Mouse (Mus musculus) lung, embryonic 16.5 days (tissue): ENCODE results near the gene Efcab12. TPM values are rescaled to one million over a fixed set of nuclear protein-coding genes. Genes with fewer than 3 reads are reported as not detected.

ENCODE experiments used
- ATAC-seq: fragments of 200-750 bp; cut with Nextera tagmentation; 2 replicates; pipeline ENCODE4 v1.8.0; 2017; ENCODE audit warnings: low read depth, mild to moderate bottlenecking, moderate library complexity
- H3K27ac ChIP-seq: fragments of 300-500 bp; sonication (generic); 2 replicates; pipeline ENCODE4 v1.5.1; 2014; ENCODE audit warnings: mild to moderate bottlenecking, control low read depth, low read length
- H3K27me3 ChIP-seq: fragments of 300-500 bp; sonication (generic); 2 replicates; pipeline ENCODE4 v1.6.1; 2014; ENCODE audit warnings: low read depth, low read length, mixed read lengths; ENCODE audit not compliant: control insufficient read depth, insufficient read depth
- H3K36me3 ChIP-seq: fragments of 300-500 bp; sonication (generic); 2 replicates; pipeline ENCODE4 v1.6.1; 2014; ENCODE audit warnings: low read length; ENCODE audit not compliant: control insufficient read depth, insufficient read depth
- H3K4me1 ChIP-seq: fragments of 300-500 bp; sonication (generic); replicated peaks from 2 replicates; pipeline ENCODE4 v1.6.1; 2014; ENCODE audit warnings: low read length, mixed read lengths; ENCODE audit not compliant: control insufficient read depth, insufficient read depth
- H3K4me2 ChIP-seq: fragments of 300-500 bp; sonication (generic); 2 replicates; pipeline ENCODE4 v1.6.1; 2014; ENCODE audit warnings: low read depth, low read length, control low read depth
- H3K4me3 ChIP-seq: fragments of 300-500 bp; sonication (generic); 2 replicates; pipeline ENCODE4 v1.5.1; 2014; ENCODE audit warnings: mild to moderate bottlenecking, low read length, control low read depth
- H3K9ac ChIP-seq: fragments of 300-500 bp; sonication (generic); 2 replicates; pipeline ENCODE4 v1.6.1; 2014; ENCODE audit warnings: low read length, control low read depth
- H3K9me3 ChIP-seq: fragments of 300-500 bp; sonication (generic); 2 replicates; pipeline ENCODE4 v1.6.1; 2016; ENCODE audit warnings: low read length; ENCODE audit not compliant: control insufficient read depth
- WGBS: fragments of 180-500 bp; shearing (Covaris S2); extraction: QIAGEN DNeasy Blood & Tissue Kit; methylation state at CpG from one replicate; pipeline ENCODE4 v1.1.7; 2014; 5-methylcytosine and 5-hydroxymethylcytosine counted together
- polyA plus RNA-seq: library from polyadenylated mRNA; unstranded; fragments of >200 nt; fragmentation: Nextera tagmentation; extraction: Ambion mirVana; gene quantifications from 2 replicates; pipeline ENCODE4 v1.2.1, GENCODE M21; 2015

The Efcab12 gene
- polyA plus RNA-seq, 1 experiment from 2014 or later: 2.1 TPM

DNA sequence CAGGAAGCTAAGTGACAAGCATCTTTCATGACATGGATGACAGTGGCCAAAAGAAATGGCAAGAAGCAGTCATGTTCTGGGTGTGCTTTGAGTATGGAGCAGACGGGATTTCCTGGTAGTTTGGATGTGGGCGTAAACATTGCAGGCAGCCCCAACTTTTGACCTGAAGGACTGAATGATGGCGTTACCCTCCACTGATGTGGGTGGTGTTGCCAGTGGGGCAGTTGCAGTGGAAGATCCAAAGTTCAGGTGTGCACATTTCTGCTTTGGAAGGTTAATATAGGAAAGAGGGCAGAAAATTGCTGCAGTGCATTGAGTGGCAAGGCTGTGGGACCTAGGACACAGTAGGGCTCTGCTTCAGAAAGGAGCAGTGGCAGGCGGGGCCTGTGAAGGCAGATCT, 27.0 kb upstream of the Efcab12 start:
- ATAC-seq: no peak
- Histone ChIP-seq H3K4me2 (no peak overlapping the region), H3K4me1 (peaks cover 25% of the 10 kb centered on the region), H3K27me3 (no peaks in the 10 kb centered on the region), H3K9me3 (no peaks in the 10 kb centered on the region), H3K36me3 (no peaks in the 10 kb centered on the region), H3K27ac (no peak overlapping the region), H3K9ac (no peak overlapping the region), H3K4me3 (no peak overlapping the region)
- WGBS: 90% methylated on average over 4 of the region's 4 CpGs

DNA sequence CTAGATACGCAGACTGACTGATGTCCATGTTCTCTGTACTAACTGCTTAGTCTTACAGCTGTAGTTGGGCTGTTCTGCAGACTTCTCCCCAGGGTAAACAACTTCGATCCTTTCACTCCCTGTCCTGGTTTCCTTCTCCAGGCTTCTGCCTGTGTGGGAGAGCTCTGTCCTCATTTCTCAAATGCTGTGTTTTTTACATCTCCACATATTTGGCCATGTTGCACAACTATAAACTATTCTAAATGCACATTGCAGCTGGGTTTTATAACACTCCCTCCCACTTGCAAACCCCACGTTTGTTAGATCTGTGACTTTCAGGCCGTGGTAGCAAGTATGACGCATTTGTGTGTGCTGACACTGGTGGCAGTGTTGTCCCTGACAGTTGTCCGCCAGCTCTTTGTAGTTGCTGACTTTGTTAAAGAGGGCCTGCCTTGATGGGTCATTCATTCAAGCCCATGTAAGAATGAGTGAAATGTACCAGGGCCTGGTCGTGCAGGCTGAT, 25.2 kb upstream of the Efcab12 start:
- H3K4me1 ChIP-seq: peaks cover 36% of the 10 kb centered on the region
- no peaks in the 10 kb centered on the region for H3K9me3 ChIP-seq
- H3K27ac ChIP-seq: peak overlapping the region; percentile 74
- WGBS: 44% methylated on average over 7 of the region's 7 CpGs
- ATAC-seq: peak; percentile 87
- H3K9ac ChIP-seq: no peak overlapping the region
- H3K36me3 ChIP-seq: no peaks in the 10 kb centered on the region
- no peaks in the 10 kb centered on the region for H3K27me3 ChIP-seq
- no peak overlapping the region for H3K4me2 ChIP-seq
- no peak overlapping the region for H3K4me3 ChIP-seq

DNA sequence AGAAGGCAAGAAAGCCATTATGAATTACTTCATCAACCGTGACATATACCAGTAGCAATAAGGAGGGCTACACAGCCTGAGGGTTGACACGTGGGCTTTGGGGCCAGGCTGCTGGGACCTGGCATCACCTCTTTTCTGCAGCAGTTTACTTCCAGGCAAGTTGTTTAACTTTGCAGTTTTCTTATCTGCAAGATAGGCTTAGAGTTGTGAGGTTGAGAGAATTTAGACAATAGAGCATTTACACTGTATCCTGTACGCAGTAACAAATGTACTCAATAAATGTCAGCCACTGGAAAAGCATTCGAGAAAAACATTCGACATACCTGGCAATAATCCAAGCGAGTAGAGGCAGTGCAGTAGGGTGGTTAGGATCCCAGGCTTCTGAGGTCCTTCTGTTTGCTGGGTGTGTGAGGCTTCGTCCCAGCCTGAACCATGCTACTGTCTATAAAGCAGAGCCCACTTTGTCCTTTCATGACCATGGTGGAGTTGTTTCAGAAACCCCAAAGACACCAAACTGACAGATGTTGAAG, 21.9 kb upstream of the Efcab12 start:
- no peak overlapping the region for H3K9ac ChIP-seq
- H3K27ac ChIP-seq: 0 out of 2 replicates have a peak overlapping the region, but pooled peaks have one; percentile 18
- no peak for ATAC-seq
- 34% methylated on average over 7 of the region's 7 CpGs for WGBS
- no peaks in the 10 kb centered on the region for H3K36me3 ChIP-seq
- peaks cover 46% of the 10 kb centered on the region for H3K4me1 ChIP-seq
- H3K9me3 ChIP-seq: no peaks in the 10 kb centered on the region
- no peak overlapping the region for H3K4me3 ChIP-seq
- H3K4me2 ChIP-seq: no peak overlapping the region
- no peaks in the 10 kb centered on the region for H3K27me3 ChIP-seq

DNA sequence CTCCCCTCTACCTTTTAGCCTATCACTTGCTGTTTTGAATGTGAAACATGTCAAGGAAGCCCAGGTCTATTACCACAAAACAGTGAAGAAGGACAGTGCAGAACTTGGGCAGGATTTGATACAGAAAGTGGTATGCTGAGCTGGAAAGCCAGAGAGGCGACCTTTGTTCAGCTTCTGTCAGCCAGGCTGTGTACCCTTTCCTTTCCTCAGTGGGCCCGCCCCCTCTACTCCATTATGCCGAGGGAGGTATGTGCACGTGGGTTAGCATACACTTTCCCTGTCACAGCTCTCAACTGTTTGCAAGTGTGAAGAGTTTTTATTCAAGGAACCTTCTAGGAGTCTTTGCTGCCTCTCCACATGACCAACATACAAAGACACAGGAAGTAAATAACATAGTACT, 21.0 kb upstream of the Efcab12 start:
- Histone ChIP-seq H3K4me2 (no peak overlapping the region), H3K9me3 (no peaks in the 10 kb centered on the region), H3K36me3 (no peaks in the 10 kb centered on the region), H3K27ac (no peak overlapping the region), H3K4me3 (no peak overlapping the region), H3K27me3 (no peaks in the 10 kb centered on the region), H3K9ac (no peak overlapping the region), H3K4me1 (peaks cover 45% of the 10 kb centered on the region)
- no peak for ATAC-seq
- 36% methylated on average over 4 of the region's 4 CpGs for WGBS

DNA sequence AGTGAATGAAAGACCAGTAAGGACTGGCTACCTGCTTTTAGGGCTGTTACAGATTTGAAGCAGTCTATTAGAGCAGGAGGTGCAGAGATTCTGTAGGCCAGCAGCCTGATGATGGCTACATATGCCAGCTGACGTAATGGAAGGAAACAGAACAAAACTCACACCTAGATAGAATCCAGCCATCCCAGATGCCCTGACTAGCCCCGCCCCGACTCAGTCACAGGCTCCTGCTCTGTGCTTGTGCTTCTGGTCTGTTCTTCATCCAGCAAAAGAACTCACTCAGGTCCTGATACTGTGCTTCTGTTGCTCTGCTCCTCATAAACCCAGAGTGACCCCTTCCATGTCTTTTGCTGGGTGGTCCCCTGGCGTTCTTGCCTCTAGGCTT, 18.1 kb upstream of the Efcab12 start:
- 0 out of 2 replicates have a peak overlapping the region, but pooled peaks have one; percentile 39 for H3K9ac ChIP-seq
- H3K27me3 ChIP-seq: no peaks in the 10 kb centered on the region
- H3K4me2 ChIP-seq: no peak overlapping the region
- peak overlapping the region; percentile 46 for H3K27ac ChIP-seq
- H3K4me1 ChIP-seq: peaks cover 36% of the 10 kb centered on the region
- no peak overlapping the region for H3K4me3 ChIP-seq
- no peaks in the 10 kb centered on the region for H3K9me3 ChIP-seq
- no peaks in the 10 kb centered on the region for H3K36me3 ChIP-seq
- no peak for ATAC-seq
- 52% methylated on average over 4 of the region's 4 CpGs for WGBS

DNA sequence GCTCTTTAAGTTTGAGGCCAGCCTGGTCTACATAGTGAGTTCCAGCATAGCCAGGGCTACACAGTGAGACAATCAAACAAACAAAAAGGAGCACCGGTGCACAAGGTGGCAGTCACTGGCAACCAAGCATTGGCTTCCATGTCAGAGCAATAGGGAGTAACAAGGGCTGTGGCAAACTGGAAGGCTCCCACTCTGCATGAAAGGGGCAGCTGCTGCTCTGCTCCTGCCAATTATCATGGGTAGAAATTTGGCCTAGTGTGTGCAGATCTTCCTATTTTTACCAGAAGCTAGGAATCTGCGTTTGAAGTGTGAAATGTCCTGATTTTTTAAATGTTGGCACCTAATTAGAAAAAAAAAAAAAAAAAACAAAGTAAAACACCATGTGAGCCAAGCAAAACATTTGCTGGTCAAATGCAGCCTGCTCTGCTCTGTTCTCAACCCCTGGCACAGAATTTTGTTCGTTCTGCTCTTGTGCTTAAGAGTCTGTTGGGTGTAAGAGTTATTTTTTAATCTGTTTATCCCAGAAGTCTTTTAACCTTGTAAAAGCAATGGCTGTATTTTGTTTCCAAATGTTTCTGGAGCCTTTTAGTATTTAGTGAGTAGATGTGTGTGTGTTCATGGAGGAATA, 17.6 kb upstream of the Efcab12 start:
- Histone ChIP-seq H3K4me1 (peaks cover 36% of the 10 kb centered on the region), H3K9ac (0 out of 2 replicates have a peak overlapping the region, but pooled peaks have one; percentile 39), H3K27me3 (no peaks in the 10 kb centered on the region), H3K4me2 (no peak overlapping the region), H3K9me3 (no peaks in the 10 kb centered on the region), H3K4me3 (no peak overlapping the region), H3K27ac (peak overlapping the region; percentile 46), H3K36me3 (no peaks in the 10 kb centered on the region)
- no peak for ATAC-seq
- WGBS: 68% methylated on average over 3 of the region's 3 CpGs

DNA sequence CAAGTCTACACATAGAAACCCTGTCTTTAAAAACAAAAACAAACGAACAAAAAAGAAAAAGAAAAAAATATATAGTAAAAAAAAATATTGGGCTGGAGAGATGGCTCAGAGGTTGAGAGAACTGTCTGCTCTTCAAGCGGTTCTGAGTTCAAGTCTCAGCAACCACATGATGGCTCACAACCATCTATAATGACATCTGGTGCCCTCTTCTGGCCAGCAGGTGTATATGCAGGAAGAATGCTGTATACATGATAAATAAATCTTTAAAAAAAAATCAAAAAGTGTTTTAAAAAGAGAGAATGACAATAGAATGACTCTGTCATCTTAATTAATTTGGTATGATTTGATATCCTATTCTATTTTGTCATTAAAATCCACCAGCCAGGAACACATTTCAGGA, 16.2 kb upstream of the Efcab12 start:
- WGBS: 68% methylated on average over 2 of the region's 2 CpGs
- Histone ChIP-seq H3K4me3 (no peak overlapping the region), H3K36me3 (no peaks in the 10 kb centered on the region), H3K9ac (no peak overlapping the region), H3K9me3 (no peaks in the 10 kb centered on the region), H3K27ac (no peak overlapping the region), H3K4me2 (no peak overlapping the region), H3K27me3 (no peaks in the 10 kb centered on the region), H3K4me1 (peaks cover 27% of the 10 kb centered on the region)
- ATAC-seq: no peak

DNA sequence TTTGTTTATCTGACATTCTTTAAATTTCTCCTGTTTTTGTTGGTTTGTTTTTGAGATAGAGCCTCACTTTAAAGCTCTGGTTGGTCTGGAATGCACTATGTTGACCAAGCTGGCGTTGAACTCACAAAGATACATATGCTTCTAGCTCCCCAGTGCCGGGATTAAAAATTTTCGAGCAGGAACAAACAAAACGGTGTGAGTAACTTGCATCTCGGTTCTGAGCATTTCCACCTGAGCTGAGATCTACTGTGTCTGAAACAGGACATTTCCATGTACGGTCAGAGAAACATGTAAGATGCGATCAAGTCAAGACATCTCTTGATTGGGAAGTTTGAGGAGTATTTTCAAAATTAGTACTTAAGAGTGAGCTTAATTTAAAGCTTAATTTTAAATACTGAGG, 15.8 kb upstream of the Efcab12 start:
- H3K36me3 ChIP-seq: no peaks in the 10 kb centered on the region
- WGBS: 40% methylated on average over 7 of the region's 7 CpGs
- no peak for ATAC-seq
- peaks cover 22% of the 10 kb centered on the region for H3K4me1 ChIP-seq
- H3K4me3 ChIP-seq: peak overlapping the region; percentile 70
- H3K27me3 ChIP-seq: no peaks in the 10 kb centered on the region
- no peaks in the 10 kb centered on the region for H3K9me3 ChIP-seq
- peak overlapping the region; percentile 83 for H3K27ac ChIP-seq
- H3K9ac ChIP-seq: peak overlapping the region; percentile 64
- H3K4me2 ChIP-seq: peak overlapping the region; percentile 59

DNA sequence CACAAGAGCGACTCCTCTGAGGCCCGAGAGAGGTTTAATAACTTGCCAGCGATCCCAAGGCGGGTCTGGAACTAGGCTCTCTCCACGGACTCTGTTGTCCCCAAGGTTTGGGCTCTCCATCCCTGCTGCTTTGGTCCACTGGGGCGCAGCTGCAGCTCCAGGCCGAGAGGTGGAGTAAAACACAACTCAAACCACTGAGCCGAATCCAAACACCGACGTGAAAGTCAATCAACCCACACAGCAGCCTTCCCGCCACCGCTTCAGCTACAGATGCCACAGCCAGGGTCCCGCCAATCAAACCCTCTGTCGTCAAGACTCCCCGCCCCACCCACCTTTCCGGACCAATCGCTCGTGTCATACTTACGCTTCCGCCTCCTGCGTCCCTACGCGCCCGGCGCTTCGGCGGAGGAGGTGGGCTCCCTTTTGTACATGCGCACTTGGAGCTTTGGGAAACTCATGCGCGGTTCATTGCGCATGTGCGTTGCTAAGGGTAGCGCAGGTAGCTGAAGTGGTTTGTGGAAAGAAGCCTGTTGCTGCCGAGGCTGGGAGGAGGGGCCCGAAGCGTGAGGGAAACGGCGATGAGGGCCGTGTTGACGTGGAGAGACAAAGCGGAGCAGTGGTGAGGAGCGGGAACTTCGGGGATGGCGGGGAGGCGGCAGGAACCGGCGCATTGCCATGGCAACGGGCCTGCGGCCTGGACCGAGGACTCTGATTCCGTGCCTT, 15.0 kb upstream of the Efcab12 start, which contains the start of the genes Mbd4 and Ift122:
Mbd4 (minus strand) TSS at position 281 of the 723 bp plus-strand sequence.
Ift122 (plus strand) TSS at position 380 of the 723 bp plus-strand sequence.
- no peaks in the 10 kb centered on the region for H3K36me3 ChIP-seq
- under 1% methylated on average over 51 of the region's 51 CpGs for WGBS
- H3K27ac ChIP-seq: peak within 1 kb of the TSS; percentile 93
- ATAC-seq: peak; percentile 99
- peak within 1 kb of the TSS; percentile 83 for H3K4me2 ChIP-seq
- peak within 1 kb of the TSS; percentile 70 for H3K4me3 ChIP-seq
- peak within 1 kb of the TSS; percentile 79 for H3K9ac ChIP-seq
- H3K9me3 ChIP-seq: no peaks in the 10 kb centered on the region
- H3K27me3 ChIP-seq: no peaks in the 10 kb centered on the region
- H3K4me1 ChIP-seq: peaks cover 22% of the 10 kb centered on the region
